Mouse (Mus musculus) midbrain, embryonic 13.5 days (tissue): ENCODE data around the gene Olfr1062. TPM values are rescaled to one million over a fixed set of nuclear protein-coding genes. Genes with fewer than 3 reads are reported as not detected.
"Not testable (repeated sequence)": the region's sequence is repeated elsewhere in the genome, so short reads cannot be mapped to it uniquely, and the experiment has no call there.

Experiments used
- ATAC-seq: fragments of 200-750 bp; cut with Nextera tagmentation; 2 replicates; pipeline ENCODE4 v1.8.0; 2017; ENCODE audit warnings: mild to moderate bottlenecking, moderate TSS enrichment, moderate library complexity
- H3K27ac ChIP-seq: fragments of 300-500 bp; sonication (generic); 2 replicates; pipeline ENCODE4 v1.5.1; 2015; ENCODE audit warnings: inconsistent platforms, mild to moderate bottlenecking, moderate library complexity
- H3K27me3 ChIP-seq: fragments of 300-500 bp; sonication (generic); 2 replicates; pipeline ENCODE4 v1.6.1; 2015; ENCODE audit warnings: mild to moderate bottlenecking, inconsistent platforms
- H3K36me3 ChIP-seq: fragments of 300-500 bp; sonication (generic); 2 replicates; pipeline ENCODE4 v1.6.1; 2015; ENCODE audit warnings: mild to moderate bottlenecking, inconsistent platforms
- H3K4me1 ChIP-seq: fragments of 300-500 bp; sonication (generic); replicated peaks from 2 replicates; pipeline ENCODE4 v1.6.1; 2015; ENCODE audit warnings: inconsistent platforms
- H3K4me2 ChIP-seq: fragments of 300-500 bp; sonication (generic); replicated peaks from 2 replicates; pipeline ENCODE4 v1.6.1; 2015; ENCODE audit warnings: moderate library complexity, mild to moderate bottlenecking, inconsistent platforms
- H3K4me3 ChIP-seq: fragments of 300-500 bp; sonication (generic); replicated peaks from 2 replicates; pipeline ENCODE4 v1.5.1; 2015; ENCODE audit warnings: mild to moderate bottlenecking, inconsistent platforms
- H3K9ac ChIP-seq: fragments of 300-500 bp; sonication (generic); replicated peaks from 2 replicates; pipeline ENCODE4 v1.6.1; 2015; ENCODE audit warnings: mild to moderate bottlenecking, inconsistent platforms
- H3K9me3 ChIP-seq: fragments of 300-500 bp; sonication (generic); 2 replicates; pipeline ENCODE4 v1.6.1; 2016; ENCODE audit warnings: mild to moderate bottlenecking, inconsistent platforms
- WGBS: fragments of 180-500 bp; shearing (Covaris S2); methylation state at CpG from one replicate; pipeline ENCODE4 v1.1.7; 2015; 5-methylcytosine and 5-hydroxymethylcytosine counted together
- polyA plus RNA-seq: library from polyadenylated mRNA; unstranded; fragments of >200 nt; fragmentation: Nextera tagmentation; extraction: Ambion mirVana; gene quantifications from 2 replicates; pipeline ENCODE4 v1.2.1, GENCODE M21; 2015

The Olfr1062 gene
- polyA plus RNA-seq: not detected in 2 replicates

DNA sequence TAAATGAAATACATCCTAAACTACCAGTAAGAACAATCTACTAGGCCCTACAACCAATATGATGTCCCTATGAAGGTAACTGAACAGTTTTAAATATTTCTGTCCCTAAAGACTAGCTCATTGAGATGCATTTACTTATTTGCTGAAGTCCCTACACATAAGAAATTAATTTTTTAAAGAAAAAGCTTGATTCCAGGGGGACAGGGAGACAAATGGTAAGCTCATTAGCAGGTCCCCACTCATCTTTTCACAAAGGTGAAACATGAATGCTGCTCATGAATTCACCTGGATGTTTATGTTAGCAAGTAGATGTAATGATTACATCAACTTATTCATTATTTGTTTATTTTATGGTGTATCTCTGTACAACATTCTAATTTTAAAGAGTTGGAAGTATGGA is at the start of gene Olfr1062:
TSS of gene Olfr1062 (minus strand) at position 101 of the 400 bp plus-strand sequence.
- not testable (repeated sequence) for H3K36me3 ChIP-seq, H3K27me3 ChIP-seq, H3K9ac ChIP-seq, ATAC-seq, H3K4me1 ChIP-seq, H3K4me3 ChIP-seq, H3K9me3 ChIP-seq, H3K4me2 ChIP-seq, H3K27ac ChIP-seq

DNA sequence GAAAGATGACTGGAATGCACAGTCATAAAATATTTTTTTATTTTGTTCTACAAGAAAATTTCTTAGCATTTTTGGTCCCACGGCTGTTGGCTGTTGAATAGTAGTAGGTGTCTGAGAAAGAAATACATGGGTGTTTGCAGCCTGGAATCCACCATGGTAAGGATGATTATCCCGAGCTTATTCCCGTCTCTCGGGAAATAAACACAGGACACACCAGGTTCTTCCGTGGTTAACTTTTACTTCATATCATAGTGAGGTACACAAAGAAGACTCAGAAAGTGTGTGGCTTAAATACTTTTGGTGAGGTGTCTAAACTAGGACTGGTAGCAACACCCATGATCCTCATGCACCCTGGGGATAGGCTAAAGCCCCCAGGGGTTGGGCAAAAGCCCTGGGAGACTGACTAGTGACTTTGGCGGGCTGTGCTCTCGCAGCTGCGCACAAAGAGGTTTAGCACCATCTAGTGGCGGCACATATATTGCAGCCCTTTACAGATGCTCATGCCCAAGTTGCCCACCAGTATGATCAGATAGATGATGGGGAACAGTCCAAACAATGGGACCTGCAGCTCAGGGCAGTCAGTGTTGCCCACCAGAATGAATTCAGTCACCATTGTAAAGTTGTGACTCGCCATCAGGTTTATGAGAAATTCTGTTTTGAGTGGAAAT is 38.0 kb upstream of the Olfr1062 start:
- Histone ChIP-seq H3K9me3 (no peaks in the 10 kb centered on the region), H3K9ac (no peak overlapping the region), H3K4me2 (no peak overlapping the region; the same call in 1 of the 2 replicates), H3K36me3 (no peaks in the 10 kb centered on the region), H3K4me1 (no peaks in the 10 kb centered on the region), H3K4me3 (no peak overlapping the region), H3K27me3 (no peaks in the 10 kb centered on the region), H3K27ac (no peak overlapping the region)
- 43% methylated on average over 10 of the region's 10 CpGs for WGBS
- peak; percentile 75 for ATAC-seq

- Histone ChIP-seq H3K4me1 (no peaks in the 10 kb centered on the region), H3K27me3 (no peaks in the 10 kb centered on the region), H3K9ac (no peak overlapping the region), H3K27ac (no peak overlapping the region), H3K4me2 (no peak overlapping the region), H3K9me3 (no peaks in the 10 kb centered on the region), H3K36me3 (no peaks in the 10 kb centered on the region), H3K4me3 (no peak overlapping the region)
- no peak for ATAC-seq
- 80% methylated on average over 1 of the region's 1 CpGs for WGBS
Measured at GRCm38 (mm10) chr2:86460434-86460833, 33.9 kb upstream of the Olfr1062 start.

- Histone ChIP-seq H3K36me3 (no peaks in the 10 kb centered on the region), H3K27ac (no peak within 1 kb of the TSS), H3K27me3 (no peaks in the 10 kb centered on the region), H3K9me3 (no peaks in the 10 kb centered on the region), H3K4me1 (no peaks in the 10 kb centered on the region), H3K9ac (no peak within 1 kb of the TSS), H3K4me2 (no peak within 1 kb of the TSS), H3K4me3 (no peak within 1 kb of the TSS)
- no peak for ATAC-seq
- WGBS: 86% methylated on average over 1 of the region's 1 CpGs
Measured at GRCm38 (mm10) chr2:86456169-86456568, 29.6 kb upstream of the Olfr1062 start, which contains the start of gene Olfr1066. Olfr1066 (minus strand) TSS chr2:86456269.

DNA sequence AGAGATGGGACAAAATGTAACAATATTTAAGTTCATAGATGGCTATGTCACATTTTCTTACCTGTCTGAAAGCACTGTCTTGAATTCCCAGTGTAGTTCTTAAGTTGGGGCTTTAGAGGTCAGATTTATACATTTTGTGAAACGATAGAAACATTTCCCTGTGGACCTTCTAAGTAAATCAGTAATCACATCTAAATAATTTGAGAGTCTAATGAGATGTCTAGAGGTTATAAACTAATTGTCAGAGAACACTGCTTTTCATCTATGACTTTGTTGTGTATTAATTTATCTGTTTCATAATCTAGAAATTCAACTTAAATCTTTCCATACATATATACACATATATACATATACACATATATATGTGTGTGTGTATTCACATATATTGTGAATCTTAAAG is 23.9 kb upstream of the Olfr1062 start, which contains the start of gene Olfr1065:
TSS of gene Olfr1065 (minus strand) at position 101 of the 400 bp plus-strand sequence.
- H3K9me3 ChIP-seq, H3K4me1 ChIP-seq, H3K9ac ChIP-seq, H3K4me3 ChIP-seq, H3K27ac ChIP-seq, ATAC-seq, H3K4me2 ChIP-seq, H3K27me3 ChIP-seq, H3K36me3 ChIP-seq: not testable (repeated sequence)
- 70% methylated on average over 1 of the region's 1 CpGs for WGBS

DNA sequence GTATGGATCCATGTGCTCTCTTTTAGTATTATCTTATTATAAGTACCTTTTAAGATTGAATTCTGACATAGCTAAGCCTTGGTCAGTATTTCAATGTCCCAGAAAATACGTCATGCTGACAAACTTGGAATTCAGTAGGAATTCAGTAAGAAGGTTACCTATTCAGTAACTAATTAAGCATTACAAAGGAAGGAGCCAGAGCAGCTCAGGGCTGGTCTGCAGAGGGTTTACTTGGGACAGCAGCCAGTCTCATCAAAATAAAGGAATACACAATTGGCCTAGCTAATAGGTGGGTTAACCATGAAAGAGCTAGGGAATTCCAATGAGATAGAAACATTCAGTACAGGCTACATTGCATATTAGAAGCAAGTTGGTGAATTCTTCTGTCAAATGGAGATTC is 15.6 kb upstream of the Olfr1062 start:
- H3K4me3 ChIP-seq, H3K9ac ChIP-seq, ATAC-seq, H3K4me2 ChIP-seq, H3K9me3 ChIP-seq, H3K4me1 ChIP-seq, H3K27ac ChIP-seq, H3K36me3 ChIP-seq, H3K27me3 ChIP-seq: not testable (repeated sequence)
- 42% methylated on average over 1 of the region's 1 CpGs for WGBS

DNA sequence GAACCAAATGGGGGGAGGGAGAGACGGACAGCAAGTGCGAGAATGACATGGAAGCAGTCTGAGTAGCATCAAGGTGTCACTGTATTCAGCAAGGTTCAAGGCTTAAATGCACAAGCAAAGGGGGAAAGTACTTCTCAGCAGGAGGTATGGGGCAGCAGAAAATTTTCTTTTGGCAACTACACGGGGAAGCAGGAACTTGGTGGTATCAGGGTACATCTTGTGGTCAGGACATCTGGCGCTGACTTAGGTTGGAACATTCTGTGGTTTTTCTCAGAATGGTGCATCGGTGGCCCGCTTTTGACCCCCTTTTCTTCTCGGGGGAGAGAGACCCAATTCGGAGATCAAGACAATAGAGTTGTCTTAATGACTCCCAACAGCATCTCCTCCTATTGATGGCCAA is 2.0 kb upstream of the Olfr1062 start:
- H3K4me3 ChIP-seq, H3K9me3 ChIP-seq, H3K27ac ChIP-seq, H3K27me3 ChIP-seq, H3K4me2 ChIP-seq, ATAC-seq, H3K9ac ChIP-seq, H3K4me1 ChIP-seq, H3K36me3 ChIP-seq: not testable (repeated sequence)
- WGBS: 87% methylated on average over 8 of the region's 8 CpGs

- Histone ChIP-seq H3K4me2 (no peak within 1 kb of the TSS), H3K27ac (no peak within 1 kb of the TSS), H3K27me3 (no peaks in the 10 kb centered on the region), H3K9me3 (no peaks in the 10 kb centered on the region), H3K36me3 (no peaks in the 10 kb centered on the region), H3K4me3 (no peak within 1 kb of the TSS), H3K9ac (no peak within 1 kb of the TSS), H3K4me1 (no peaks in the 10 kb centered on the region)
- no peak for ATAC-seq
- 91% methylated on average over 1 of the region's 1 CpGs for WGBS
Measured at GRCm38 (mm10) chr2:86413950-86414349, 12.6 kb downstream of the Olfr1062 start, which contains the start of gene Olfr1061. Olfr1061 (minus strand) TSS chr2:86414050.

DNA sequence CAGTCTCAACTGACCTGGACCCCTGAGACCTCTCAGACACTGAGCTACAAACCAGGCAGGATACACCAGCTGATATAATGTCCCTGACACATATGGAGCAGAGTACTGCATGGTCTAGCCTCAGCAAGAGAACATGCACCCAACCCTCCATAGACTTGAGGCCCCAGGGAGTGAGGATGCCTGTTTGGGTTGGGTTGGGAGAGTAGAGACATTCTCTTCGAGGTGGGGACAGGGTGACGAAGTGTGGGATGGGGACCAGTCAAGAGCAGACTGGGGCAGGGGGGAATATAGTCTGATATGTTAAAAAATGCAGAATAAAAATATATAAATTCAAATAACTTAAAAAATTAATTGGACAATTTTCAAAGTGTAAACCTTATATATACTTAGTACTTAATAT is 31.4 kb downstream of the Olfr1062 start:
- H3K4me3 ChIP-seq: no peak overlapping the region
- H3K27ac ChIP-seq: no peak overlapping the region
- no peak for ATAC-seq
- 89% methylated on average over 2 of the region's 2 CpGs for WGBS
- no peaks in the 10 kb centered on the region for H3K9me3 ChIP-seq
- no peaks in the 10 kb centered on the region for H3K36me3 ChIP-seq
- no peaks in the 10 kb centered on the region for H3K4me1 ChIP-seq
- no peak overlapping the region for H3K4me2 ChIP-seq
- no peak overlapping the region for H3K9ac ChIP-seq
- H3K27me3 ChIP-seq: no peaks in the 10 kb centered on the region

- H3K36me3 ChIP-seq, H3K4me2 ChIP-seq, H3K27me3 ChIP-seq, H3K9ac ChIP-seq, H3K9me3 ChIP-seq, H3K27ac ChIP-seq, H3K4me3 ChIP-seq, H3K4me1 ChIP-seq, ATAC-seq: not testable (repeated sequence)
Measured at GRCm38 (mm10) chr2:86388461-86388860, 38.1 kb downstream of the Olfr1062 start, which contains the start of gene Olfr1058. Olfr1058 (minus strand) TSS chr2:86388561.

- Histone ChIP-seq H3K27me3 (no peaks in the 10 kb centered on the region), H3K4me3 (no peak within 1 kb of the TSS), H3K9me3 (no peaks in the 10 kb centered on the region), H3K36me3 (no peaks in the 10 kb centered on the region), H3K4me1 (no peaks in the 10 kb centered on the region), H3K4me2 (no peak within 1 kb of the TSS), H3K27ac (no peak within 1 kb of the TSS), H3K9ac (no peak within 1 kb of the TSS)
- ATAC-seq: no peak
Measured at GRCm38 (mm10) chr2:86378293-86378692, 48.3 kb downstream of the Olfr1062 start, which contains the start of gene Olfr1057. Olfr1057 (minus strand) TSS chr2:86378393.
